Mouse (Mus musculus): ENCODE results near the gene Map4k4.

DNA sequence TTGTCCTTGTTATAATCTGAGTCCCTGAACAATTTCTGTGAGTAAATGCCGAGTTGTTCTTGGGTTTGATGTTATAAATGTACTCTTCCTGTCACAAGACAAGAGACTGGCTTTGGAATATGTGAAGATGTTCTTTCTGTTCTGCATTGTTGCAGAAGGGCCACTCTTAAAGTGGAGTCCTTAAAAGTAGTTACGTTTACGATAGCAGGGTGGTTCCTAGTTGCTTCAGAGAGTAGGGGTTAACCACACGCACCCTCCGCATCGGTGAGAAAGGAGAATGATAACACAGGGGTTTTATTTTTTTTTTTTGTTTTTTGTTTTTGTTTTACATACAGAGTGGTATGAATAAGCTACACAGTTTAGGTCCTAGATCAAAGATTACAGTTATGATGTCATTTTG, 60.4 kb downstream of the Map4k4 start:
- TF ChIP-seq POLR2A (IDR thresholded peaks at IDR 0.05; ENCODE audit: extremely low read depth, insufficient read depth, low read length) (no peak), CTCF (IDR thresholded peaks at IDR 0.05; ENCODE audit: extremely low read depth, insufficient read depth, low read length) (no peak)
